Mouse (Mus musculus) left cerebral cortex, postnatal 4 days (tissue): ENCODE results near the gene Crocc. TPM values are rescaled to one million over a fixed set of nuclear protein-coding genes. Genes with fewer than 3 reads are reported as not detected.

Experiments used
- DNase-seq: peaks from one replicate; pipeline ENCODE4 v3.0.0-alpha.2; 2022
- intact Hi-C: fragments of 180-260 bp; cut with DNase I; formaldehyde crosslinking; loops from one replicate; pipeline ENCODE4 v1.15.1; 2025
- total RNA-seq, 2 experiments: library from RNA; stranded (reverse); gene quantifications; 2 replicates each; pipeline ENCODE4 v1.2.3; 2021

Crocc gene
- total RNA-seq, 2 experiments from 2014 or later = 36.7 to 37.2 TPM

DNA sequence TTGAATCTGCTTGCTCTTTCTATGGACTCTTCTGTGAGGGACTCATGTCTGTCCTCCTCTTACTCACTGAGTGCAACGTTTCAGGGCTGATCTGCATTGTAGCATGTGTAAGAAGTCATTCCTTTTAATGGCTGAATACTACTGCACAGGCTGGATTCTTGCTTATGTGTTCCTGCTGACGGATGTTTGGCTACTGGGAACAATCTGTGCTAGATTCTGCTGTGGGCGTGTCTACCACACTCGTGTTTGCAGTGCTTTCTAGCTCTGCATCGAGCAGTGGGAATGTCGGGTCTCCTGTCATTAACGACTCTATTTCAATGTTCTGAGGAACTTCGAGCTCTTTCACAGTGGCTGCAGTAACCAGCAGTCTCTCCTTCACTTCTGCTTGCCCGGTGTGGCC is 36.3 kb downstream of the Crocc start:
- DNase-seq = no peak
- intact Hi-C loops = no loop called here

- peak; percentile 61 for DNase-seq
Observed at GRCm38 (mm10) chr4:141021614-141021929, 38.8 kb downstream of the Crocc start.

DNA sequence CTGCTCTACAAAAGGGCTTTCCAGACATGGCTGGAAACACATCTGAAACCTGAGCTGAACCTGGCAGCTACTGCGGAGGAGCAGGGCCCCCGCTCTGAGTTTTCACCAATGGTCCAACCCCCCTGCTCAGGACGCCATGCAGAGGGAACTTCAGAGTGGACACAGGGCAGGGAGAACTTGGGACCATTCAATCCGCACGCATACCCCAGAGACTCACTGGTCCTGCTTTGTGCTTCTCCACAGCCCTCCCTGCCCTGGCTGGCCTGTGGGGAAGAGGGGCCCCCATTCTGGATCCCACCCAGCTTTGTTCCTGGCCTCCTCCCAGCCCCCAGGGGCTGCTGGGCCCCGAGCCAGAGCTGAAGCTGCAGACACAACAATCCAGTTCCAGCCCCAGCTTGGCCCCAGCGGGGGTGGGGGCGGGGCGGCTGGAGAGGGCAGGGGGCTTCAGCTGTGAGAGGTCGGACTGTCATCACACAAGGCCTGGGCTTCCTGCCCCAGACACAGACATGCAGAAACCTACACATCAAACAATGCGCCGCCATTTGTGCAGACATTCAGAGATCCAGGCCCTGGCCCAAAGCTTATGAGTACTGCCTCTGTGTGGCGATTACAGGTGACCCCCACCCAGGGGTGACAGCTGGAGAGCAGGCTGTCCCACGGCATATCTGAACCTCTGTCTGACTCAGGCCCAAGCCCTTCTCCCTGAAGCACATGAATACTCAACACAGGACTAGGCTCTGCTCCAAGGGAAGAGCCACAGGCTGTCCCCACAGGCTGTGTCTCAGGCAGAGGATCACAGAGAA is 39.3 kb downstream of the Crocc start:
- DNase-seq = peak; percentile 91
- intact Hi-C loops = no loop called here

More at GRCm38 (mm10) chr4:141021614-141021929, 38.8 kb downstream of the Crocc start:
- intact Hi-C loops = no loop called here

GRCm38 (mm10) chr4:141020220-141020619 is 40.1 kb downstream of the Crocc start:
- no peak for DNase-seq
- intact Hi-C loops = no loop called here

GRCm38 (mm10) chr4:141017657-141018436 is 42.5 kb downstream of the Crocc start:
- no peak for DNase-seq
- intact Hi-C loops = no loop called here

DNA sequence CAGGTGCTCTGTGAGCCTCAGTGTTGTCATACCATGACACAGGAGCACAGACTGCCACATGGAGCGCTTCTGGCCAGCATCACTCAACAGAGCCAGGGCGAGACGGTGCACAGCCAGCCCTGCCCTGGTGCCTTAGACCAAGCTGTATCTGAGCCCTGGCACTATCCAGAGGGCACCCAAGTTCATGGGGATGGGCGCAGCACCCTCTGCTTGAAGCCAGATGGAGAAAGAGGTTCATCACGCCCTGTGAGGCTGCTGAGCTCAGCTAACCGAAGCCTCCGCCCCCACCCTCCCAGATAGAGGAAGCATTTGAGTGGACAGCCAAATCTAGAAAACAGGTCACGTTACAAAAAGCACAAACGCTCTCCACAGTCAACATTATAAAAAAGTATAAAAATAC is 44.0 kb downstream of the Crocc start:
- intact Hi-C loops = no loop called here

GRCm38 (mm10) chr4:141015356-141015755 is 45.0 kb downstream of the Crocc start:
- intact Hi-C loops = no loop called here
- no peak for DNase-seq

More for the DNA sequence above, 44.0 kb downstream of the Crocc start:
- DNase-seq = no peak

- intact Hi-C loops = no loop called here
- no peak for DNase-seq
Observed at GRCm38 (mm10) chr4:141014856-141015255, 45.5 kb downstream of the Crocc start.

GRCm38 (mm10) chr4:141014114-141014513 is 46.2 kb downstream of the Crocc start:
- intact Hi-C loops = no loop called here
- DNase-seq = no peak

DNA sequence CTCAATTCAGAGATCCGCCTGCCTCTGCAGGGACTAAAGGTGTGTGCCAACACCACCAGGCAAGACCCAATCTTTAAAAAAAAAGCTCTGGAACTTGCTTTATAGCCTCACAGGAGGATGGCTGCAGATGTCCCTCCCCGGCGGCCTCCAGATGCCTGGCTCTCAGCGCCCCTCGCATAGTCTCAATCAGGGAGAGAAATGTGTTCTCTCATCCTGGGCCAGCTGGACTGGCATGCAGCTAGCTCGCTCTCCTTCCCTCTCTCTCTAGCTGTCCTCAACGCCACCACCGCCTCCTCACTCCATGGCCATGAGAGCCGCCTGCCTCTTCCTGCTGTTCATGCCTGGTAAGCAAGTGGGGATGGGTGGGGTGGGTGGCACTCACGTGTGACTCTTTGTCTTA is 47.8 kb downstream of the Crocc start:
- intact Hi-C loops = no loop called here

DNA sequence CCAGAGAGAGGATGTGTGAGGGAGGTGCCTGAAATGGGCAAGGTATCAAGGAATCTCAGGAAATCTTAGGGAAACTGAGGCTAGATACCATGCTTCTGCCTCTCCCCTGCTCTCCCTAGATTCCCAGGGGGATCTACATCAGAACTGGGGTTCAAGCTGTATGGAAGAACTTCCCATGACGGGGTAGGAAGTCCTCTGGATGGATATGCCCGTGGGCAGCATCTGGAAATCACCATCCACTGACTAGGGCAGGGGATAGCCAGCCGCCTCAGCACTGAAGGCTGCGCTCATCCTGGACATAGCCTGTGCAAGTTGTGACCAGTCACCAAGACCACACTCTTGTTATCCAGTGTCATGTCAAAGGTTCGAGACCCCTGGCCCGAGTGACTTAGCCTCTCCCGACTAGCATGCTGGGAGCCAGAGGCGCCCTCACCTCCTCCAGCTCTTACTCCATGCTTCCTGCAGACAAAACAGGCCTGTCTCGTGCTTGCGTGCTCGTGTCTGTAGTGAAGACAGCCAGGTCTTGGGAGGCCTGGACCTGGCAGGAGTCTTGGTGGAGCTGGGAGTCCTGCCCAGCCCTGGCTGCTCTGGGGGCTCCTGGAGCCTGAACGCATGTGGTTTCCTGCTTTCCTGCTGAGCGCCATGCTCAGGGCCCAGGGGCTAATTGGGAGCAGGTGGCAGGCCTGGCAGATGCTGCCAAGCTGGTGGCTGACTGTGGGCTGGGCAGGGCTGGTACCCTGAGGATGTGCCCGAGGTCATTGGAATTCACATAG is 48.6 kb downstream of the Crocc start:
- intact Hi-C loops = no loop called here
- peak; percentile 86 for DNase-seq

More for the DNA sequence above, 47.8 kb downstream of the Crocc start:
- DNase-seq = no peak

GRCm38 (mm10) chr4:141010941-141011429 is 49.4 kb downstream of the Crocc start:
- intact Hi-C loops = no loop called here
- no peak for DNase-seq

- DNase-seq = no peak
- intact Hi-C loops = no loop called here
Observed at GRCm38 (mm10) chr4:141010526-141010925, 49.8 kb downstream of the Crocc start.

- intact Hi-C loops = no loop called here
- DNase-seq = no peak
Observed at GRCm38 (mm10) chr4:141010118-141010517, 50.2 kb downstream of the Crocc start, which contains the start of gene Mfap2. Mfap2 (plus strand) TSS chr4:141010418.

DNA sequence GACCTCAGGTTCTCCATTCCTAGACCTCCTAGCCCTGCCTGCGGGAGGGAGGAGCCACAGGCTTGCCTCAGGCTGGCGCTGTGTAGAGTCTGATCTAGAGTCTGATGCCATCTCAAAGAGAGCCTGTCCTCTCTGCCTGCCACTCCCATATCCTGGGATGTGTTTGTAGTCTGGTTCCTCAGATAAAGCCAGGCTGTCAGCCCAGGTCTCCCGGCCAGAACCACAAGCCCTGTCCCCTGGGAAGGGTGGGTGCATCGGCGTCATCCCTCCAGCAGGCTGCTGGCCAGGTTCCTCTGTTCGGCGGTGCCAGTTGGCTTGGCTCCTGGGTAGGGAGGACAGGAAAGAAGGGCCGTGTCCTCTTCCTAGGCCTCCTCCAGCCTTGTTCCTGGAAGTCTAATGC is 52.3 kb downstream of the Crocc start:
- no peak for DNase-seq
- intact Hi-C loops = no loop called here

DNA sequence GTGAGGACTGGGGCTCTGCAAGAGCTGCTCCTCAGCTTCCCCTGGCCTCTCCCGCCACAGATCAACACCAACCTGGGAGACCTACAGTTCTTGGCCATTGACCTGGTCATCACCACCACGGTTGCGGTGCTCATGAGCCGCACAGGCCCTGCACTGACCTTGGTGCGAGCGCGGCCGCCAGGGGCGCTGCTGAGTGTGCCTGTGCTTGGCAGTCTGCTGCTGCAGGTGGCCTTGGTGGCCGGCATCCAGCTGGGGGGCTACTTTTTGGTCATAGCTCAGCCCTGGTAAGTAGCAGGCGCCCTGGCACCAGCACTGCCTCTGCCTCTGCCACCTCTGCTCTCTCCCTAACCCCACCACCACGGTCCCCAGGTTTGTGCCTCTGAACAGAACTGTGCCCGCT is 54.4 kb downstream of the Crocc start:
- intact Hi-C loops = no loop called here
- DNase-seq = peak; percentile 81

DNA sequence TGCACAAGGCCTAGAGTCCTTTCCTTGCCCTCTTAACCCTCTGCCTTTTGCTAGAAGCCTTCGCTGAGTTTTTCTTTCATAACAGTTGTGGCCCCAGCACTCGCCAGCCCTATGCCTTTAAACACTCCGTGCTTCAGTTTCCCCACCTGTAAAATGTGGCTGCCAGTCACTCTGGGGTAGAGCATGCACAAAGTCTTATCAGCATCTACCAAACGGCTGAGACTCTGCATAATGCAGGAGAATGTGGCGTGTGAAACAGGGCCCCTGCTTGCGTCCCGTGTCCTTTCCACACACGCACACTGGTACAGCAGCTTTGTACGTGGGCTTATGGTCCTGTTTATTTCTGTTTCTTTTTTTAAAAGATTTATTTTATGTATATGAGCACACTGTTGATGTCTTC is 63.5 kb downstream of the Crocc start:
- DNase-seq = no peak

DNA sequence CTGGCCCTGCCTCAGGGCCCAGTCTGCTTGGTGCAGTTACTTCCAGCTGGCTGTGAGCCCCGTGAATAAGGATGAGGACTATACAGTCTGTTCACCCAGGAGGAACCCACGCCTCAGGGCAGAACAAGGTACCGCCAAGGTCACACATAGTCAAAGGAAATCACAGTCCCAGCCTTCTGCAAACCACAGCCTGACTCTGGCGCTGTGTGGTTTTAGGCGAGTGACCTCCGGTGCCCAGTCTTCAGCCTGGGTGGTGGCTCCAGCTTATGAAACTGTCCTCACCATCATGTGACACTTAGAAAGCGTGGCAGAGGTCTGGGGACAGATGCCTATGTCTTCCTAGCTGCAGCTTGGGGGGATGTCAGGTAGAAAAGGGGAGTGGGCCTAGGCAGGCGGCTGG is 64.5 kb downstream of the Crocc start:
- DNase-seq = no peak
- intact Hi-C loops = no loop called here

More for the DNA sequence above, 63.5 kb downstream of the Crocc start:
- intact Hi-C loops = no loop called here

DNA sequence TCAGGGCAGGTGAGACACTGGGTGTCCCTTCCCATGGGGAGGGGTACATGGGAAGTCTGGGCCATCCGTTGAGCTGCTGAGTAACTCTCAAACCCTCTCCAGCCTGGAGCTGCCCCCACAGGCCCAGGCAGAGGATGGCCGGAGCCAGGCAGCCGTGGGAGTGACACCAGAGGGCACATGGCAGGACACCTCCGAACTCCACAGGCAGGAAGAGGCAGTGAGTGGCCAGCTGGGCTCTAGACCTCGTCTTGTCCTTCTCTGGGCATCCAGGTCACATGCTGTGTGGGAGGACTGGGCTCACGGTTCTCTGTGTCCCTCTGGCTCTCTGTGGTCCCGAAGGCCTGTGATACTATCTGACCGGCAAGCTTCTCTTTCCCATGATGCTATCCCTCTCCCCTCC is 66.5 kb downstream of the Crocc start:
- DNase-seq = no peak
- intact Hi-C loops = no loop called here

GRCm38 (mm10) chr4:140992215-140992614 is 68.1 kb downstream of the Crocc start:
- intact Hi-C loops = no loop called here
- no peak for DNase-seq

DNA sequence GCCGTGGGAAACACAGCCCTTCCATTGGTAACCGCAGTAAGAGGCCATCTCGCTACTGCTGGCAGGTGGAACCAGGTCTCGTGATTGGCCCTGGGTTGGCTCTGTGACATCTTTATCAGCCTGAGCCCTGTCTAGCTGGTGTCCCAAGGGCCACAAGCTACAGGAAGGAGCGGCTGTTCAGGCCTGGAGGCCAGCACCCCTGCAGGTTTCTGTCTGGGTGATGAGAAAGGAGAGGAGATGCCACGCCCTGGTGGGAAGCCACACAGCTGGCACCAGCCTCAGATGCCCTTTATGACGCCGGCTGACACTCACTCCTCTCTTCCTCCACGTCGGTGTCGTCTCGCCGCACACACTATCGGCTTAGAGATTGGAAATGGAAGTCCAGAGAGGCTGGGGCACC is 70.9 kb downstream of the Crocc start:
- DNase-seq = no peak
- intact Hi-C loops = no loop called here
